ENCODE assay signal across 10 mouse cellular contexts in the genomic region with DNA sequence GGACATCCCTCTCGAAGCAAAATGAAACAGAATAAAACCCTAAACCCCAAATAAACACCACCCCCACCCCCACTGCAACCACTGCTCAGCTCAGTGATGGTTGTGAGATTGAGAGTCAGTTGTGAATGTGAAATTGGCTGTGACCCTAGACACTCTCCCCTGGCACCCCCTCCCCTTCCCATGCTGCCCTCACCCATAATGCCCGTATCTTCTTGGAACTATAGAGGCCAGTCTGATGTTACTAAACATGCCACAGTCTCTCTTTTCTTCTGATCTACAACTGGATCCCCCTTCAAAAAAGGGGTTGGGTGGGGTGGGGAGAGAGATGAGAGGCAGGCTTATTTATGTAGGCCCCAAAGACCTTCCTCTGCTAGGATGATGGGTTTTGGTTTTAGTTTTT.
DNase-seq lines count a peak whose midpoint lies in the region; ATAC-seq and TF ChIP-seq lines count a peak whose summit lies in the region.
"Had no signal": no experiment of that assay in that cellular context is flagged by ENCODE, and none has a peak within 500 bp of the region (broad histone marks: within the 10 kb centered on the region; RNA-seq: fewer than 3 reads in every experiment).

No protein-coding gene starts in this region.

- 51% methylated on average over 2 of the region's 2 CpGs for WGBS in kidney, embryonic 15.5 days
- WGBS in forebrain, embryonic 13.5 days, result 50% methylated on average over 2 of the region's 2 CpGs
- WGBS in intestine, postnatal 0 days, result 64% methylated on average over 2 of the region's 2 CpGs
- WGBS in midbrain, postnatal 0 days, result 31% methylated on average over 2 of the region's 2 CpGs

- H3K4me2 ChIP-seq in kidney, embryonic 15.5 days, result no peak overlapping the region
- peak overlapping the region; percentile 98 for H3K4me2 ChIP-seq in forebrain, embryonic 13.5 days
- H3K4me2 ChIP-seq in intestine, postnatal 0 days (replicated peaks; ENCODE audit: low read depth), result 0 out of 2 replicates have a peak overlapping the region, but pooled peaks have one; percentile 13
- H3K4me2 ChIP-seq in midbrain, postnatal 0 days (ENCODE audit: low read depth, low read length, poor library complexity, severe bottlenecking), result peak overlapping the region; percentile 99

- H3K4me1 ChIP-seq in kidney, embryonic 15.5 days, result peaks cover 89% of the 10 kb centered on the region
- H3K4me1 ChIP-seq in forebrain, embryonic 13.5 days, result peaks cover 77% of the 10 kb centered on the region
- H3K4me1 ChIP-seq in intestine, postnatal 0 days (replicated peaks; ENCODE audit: control insufficient read depth, insufficient read depth, low read length), result no peaks in the 10 kb centered on the region
- H3K4me1 ChIP-seq in midbrain, postnatal 0 days (ENCODE audit: insufficient read depth, low read length), result peaks cover 3% of the 10 kb centered on the region; the same call in 1 of the 2 replicates

- DNase-seq in kidney, postnatal 10 days, result no peak
- DNase-seq in midbrain, postnatal 0 days (ENCODE audit: low spot score), result no peak
- DNase-seq in retina, postnatal 1 day, result no peak
- no peak for DNase-seq in adrenal gland, adult 8-10 months
- no peak for DNase-seq in left cerebral cortex, adult 11 months (ENCODE audit: low spot score)
- DNase-seq: adrenal gland, postnatal 36 days had no signal

- H3K9me3 ChIP-seq in kidney, embryonic 15.5 days (replicated peaks), result no peaks in the 10 kb centered on the region
- no peaks in the 10 kb centered on the region for H3K9me3 ChIP-seq in forebrain, embryonic 13.5 days (replicated peaks)
- H3K9me3 ChIP-seq in intestine, postnatal 0 days (ENCODE audit: control insufficient read depth), result no peaks in the 10 kb centered on the region
- H3K9me3 ChIP-seq in midbrain, postnatal 0 days (ENCODE audit: low read length), result no peaks in the 10 kb centered on the region

- TF ChIP-seq CTCF in intestine, postnatal 0 days (IDR thresholded peaks at IDR 0.05; ENCODE audit: low read depth), result no peak
- no peak for TF ChIP-seq CTCF in midbrain, postnatal 0 days (IDR thresholded peaks at IDR 0.05)

- H3K9ac ChIP-seq in kidney, embryonic 15.5 days, result no peak overlapping the region
- H3K9ac ChIP-seq in forebrain, embryonic 13.5 days, result peak overlapping the region; percentile 51
- H3K9ac ChIP-seq in intestine, postnatal 0 days (ENCODE audit: low read depth, low read length), result no peak overlapping the region
- H3K9ac ChIP-seq in midbrain, postnatal 0 days (replicated peaks; ENCODE audit: low read length, poor library complexity, severe bottlenecking), result peak overlapping the region; percentile 45

- H3K27me3 ChIP-seq in kidney, embryonic 15.5 days, result no peaks in the 10 kb centered on the region
- H3K27me3 ChIP-seq in forebrain, embryonic 13.5 days, result peaks cover 46% of the 10 kb centered on the region
- H3K27me3 ChIP-seq in intestine, postnatal 0 days (replicated peaks; ENCODE audit: control insufficient read depth, insufficient read depth, low read length), result no peaks in the 10 kb centered on the region
- no peaks in the 10 kb centered on the region for H3K27me3 ChIP-seq in midbrain, postnatal 0 days (ENCODE audit: insufficient read depth, low read length)

- H3K4me3 ChIP-seq in kidney, embryonic 15.5 days (replicated peaks), result no peak overlapping the region
- no peak overlapping the region; the same call in 1 of the 2 replicates for H3K4me3 ChIP-seq in forebrain, embryonic 13.5 days
- no peak overlapping the region for H3K4me3 ChIP-seq in intestine, postnatal 0 days (ENCODE audit: low read depth, low read length)
- H3K4me3 ChIP-seq in midbrain, postnatal 0 days (ENCODE audit: low read depth, low read length), result peak overlapping the region; percentile 91; the same call in 1 of the 2 replicates

- H3K27ac ChIP-seq in kidney, embryonic 15.5 days, result peak overlapping the region; percentile 76; the same call in 1 of the 2 replicates
- peak overlapping the region; percentile 48 for H3K27ac ChIP-seq in forebrain, embryonic 13.5 days
- no peak overlapping the region; the same call in 1 of the 2 replicates for H3K27ac ChIP-seq in intestine, postnatal 0 days (ENCODE audit: low read depth, low read length)
- peak overlapping the region; percentile 100 for H3K27ac ChIP-seq in midbrain, postnatal 0 days (ENCODE audit: low read depth, low read length)
- H3K27ac ChIP-seq: macrophage had no signal

- ATAC-seq in kidney, embryonic 15.5 days (replicated peaks; ENCODE audit: low FRiP score), result no peak
- ATAC-seq in forebrain, embryonic 13.5 days, result no peak
- ATAC-seq in intestine, postnatal 0 days, result no peak
- no peak for ATAC-seq in midbrain, postnatal 0 days (ENCODE audit: low FRiP score)

- no peaks in the 10 kb centered on the region for H3K36me3 ChIP-seq in kidney, embryonic 15.5 days
- no peaks in the 10 kb centered on the region for H3K36me3 ChIP-seq in forebrain, embryonic 13.5 days (ENCODE audit: poor library complexity, severe bottlenecking)
- no peaks in the 10 kb centered on the region for H3K36me3 ChIP-seq in intestine, postnatal 0 days (ENCODE audit: control insufficient read depth, insufficient read depth)
- H3K36me3 ChIP-seq in midbrain, postnatal 0 days (ENCODE audit: insufficient read depth, low read length), result no peaks in the 10 kb centered on the region

Comparison
In these comparisons a context has a peak if more than half of its experiments do, and no peak if none do; other contexts are left out.
1. H3K9ac ChIP-seq: peak in forebrain, embryonic 13.5 days (single experiment) and midbrain, postnatal 0 days (single experiment); none in kidney, embryonic 15.5 days (single experiment) and intestine, postnatal 0 days (single experiment).